Comparison of ENCODE assay signal across 10 mouse cellular contexts in genomic region chr10:40630457-40630856, GRCm38 (mm10). TPM values are rescaled to one million over a fixed set of nuclear protein-coding genes. Genes with fewer than 3 reads are reported as not detected.
DNase-seq lines count a peak whose midpoint lies in the region; ATAC-seq lines count a peak whose summit lies in the region.
"Had no signal": no experiment of that assay in that cellular context is flagged by ENCODE, and none has a peak within 500 bp of the region (broad histone marks: within the 10 kb centered on the region; RNA-seq: fewer than 3 reads in every experiment).

No protein-coding gene starts in this region.

- no peak for DNase-seq in cerebellum, postnatal 4 days (ENCODE audit: low spot score in 2 of 2)
- DNase-seq in heart, adult 8-10 months (ENCODE audit: low spot score): peak; percentile 35
- peak; percentile 86 to 91 for DNase-seq in kidney, postnatal 36 days
- no peak for DNase-seq in retina, embryonic 14.5 days (ENCODE audit: low spot score)
- DNase-seq in forebrain, embryonic 10.5 days (ENCODE audit: extremely low spot score, low spot score): no peak
- DNase-seq in thymus, adult 18-20 months: no peak
- DNase-seq: B cell, adult 2 months had no signal

- no peaks in the 10 kb centered on the region for H3K36me3 ChIP-seq in forebrain, embryonic 10.5 days (replicated peaks)
- H3K36me3 ChIP-seq: midbrain, embryonic 12.5 days had no signal

- H3K27me3 ChIP-seq in forebrain, embryonic 10.5 days (ENCODE audit: poor library complexity, severe bottlenecking): no peaks in the 10 kb centered on the region
- H3K27me3 ChIP-seq: midbrain, embryonic 12.5 days had no signal

- no peaks in the 10 kb centered on the region; the same call in 1 of the 2 replicates for H3K4me1 ChIP-seq in brown adipose tissue, adult 24 weeks (ENCODE audit: control insufficient read depth, insufficient read depth, insufficient read length, low read length)
- H3K4me1 ChIP-seq in forebrain, embryonic 10.5 days: peaks cover 9% of the 10 kb centered on the region
- H3K4me1 ChIP-seq: midbrain, embryonic 12.5 days had no signal

- no peaks in the 10 kb centered on the region for H3K9me3 ChIP-seq in forebrain, embryonic 10.5 days

- ATAC-seq in cerebellum, adult (ENCODE audit: insufficient number of reproducible peaks, low FRiP score, low TSS enrichment): peak; percentile 36

- peak overlapping the region; percentile 99 for H3K27ac ChIP-seq in brown adipose tissue, adult 24 weeks (replicated peaks; ENCODE audit: low read depth, low read length)
- no peak overlapping the region for H3K27ac ChIP-seq in forebrain, embryonic 10.5 days
- H3K27ac ChIP-seq: midbrain, embryonic 12.5 days had no signal

- H3K4me3 ChIP-seq in brown adipose tissue, adult 24 weeks (ENCODE audit: insufficient read depth, low read depth, low read length): peak overlapping the region; percentile 68
- no peak overlapping the region for H3K4me3 ChIP-seq in forebrain, embryonic 10.5 days
- H3K4me3 ChIP-seq: midbrain, embryonic 12.5 days had no signal

- WGBS in forebrain, embryonic 10.5 days: 92% methylated on average over 5 of the region's 5 CpGs

RNA-seq across cellular contexts. Expression of gene Ddo, which starts 0.6 kb away (rescaled TPM):
- 56.4 and 60.0 TPM in 2 replicates for polyA plus RNA-seq in brown adipose tissue, adult 24 weeks (2012; ENCODE audit: insufficient read depth, insufficient read length, missing spikeins)
- 10 to 100 TPM; 29.8 to 39.9 (median 33.4) TPM for total RNA-seq in heart, adult 8-10 months (2022)
- 0.14 and 0.26 TPM in 2 replicates for polyA plus RNA-seq in forebrain, embryonic 10.5 days (2016; fragmentation: Nextera tagmentation; extraction: Ambion mirVana)

RNA-seq across cellular contexts. Expression of gene Mettl24, which starts 52.6 kb away (rescaled TPM):
- polyA plus RNA-seq in brown adipose tissue, adult 24 weeks (2012; ENCODE audit: insufficient read depth, insufficient read length, missing spikeins): 1.1 and 1.8 TPM in 2 replicates
- total RNA-seq in heart, adult 8-10 months (2022): 1 to 10 TPM in 3 of 4 experiments, under 1 TPM in 1; 0.90 to 2.4 (median 1.5) TPM
- 0.53 and 0.78 TPM in 2 replicates for polyA plus RNA-seq in forebrain, embryonic 10.5 days (2016; fragmentation: Nextera tagmentation; extraction: Ambion mirVana)

Comparison
In these comparisons a context has a peak if more than half of its experiments do, and no peak if none do; other contexts are left out.
1. DNase-seq: peak in heart, adult 8-10 months (single experiment) and kidney, postnatal 36 days (2 of 2); none in cerebellum, postnatal 4 days (0 of 2), retina, embryonic 14.5 days (single experiment), forebrain, embryonic 10.5 days (single experiment) and thymus, adult 18-20 months (0 of 2).
2. RNA of gene Ddo, which starts 0.6 kb away (polyA plus RNA-seq): 56.4 to 60.0 TPM in brown adipose tissue, adult 24 weeks; 0.14 to 0.26 TPM in forebrain, embryonic 10.5 days; every median in the first group is over 10 times any median in the second.